Mouse (Mus musculus): ENCODE measurements at regions not wholly inside any gene's neighbourhood (a gene's known extent, or its start where the extent isn't known, plus 50 kb on each side); places are given as distances from the start of the nearest gene placed in this dataset.

GRCm38 (mm10) chr5:51658232-51658896, 90.8 kb upstream of the Ppargc1a start:
- no peak overlapping the region for H3K9ac ChIP-seq (ENCODE audit: low read depth, low read length)
- H3K4me2 ChIP-seq (replicated peaks; ENCODE audit: low read depth, low read length): no peak overlapping the region
- H3K4me3 ChIP-seq (ENCODE audit: low read depth, low read length): no peak overlapping the region
- DNase-seq (ENCODE audit: low spot score): peak; percentile 4
- no peaks in the 10 kb centered on the region for H3K36me3 ChIP-seq (ENCODE audit: control insufficient read depth, insufficient read depth, low read length)
- no peaks in the 10 kb centered on the region for H3K27me3 ChIP-seq (ENCODE audit: control insufficient read depth, insufficient read depth, low read length)
- no peak overlapping the region for H3K27ac ChIP-seq (ENCODE audit: low read depth, low read length)
- H3K9me3 ChIP-seq (ENCODE audit: control insufficient read depth, low read length): no peaks in the 10 kb centered on the region
- H3K4me1 ChIP-seq (replicated peaks; ENCODE audit: control insufficient read depth, insufficient read depth, low read length): no peaks in the 10 kb centered on the region
- ATAC-seq (ENCODE audit: low FRiP score): peak; percentile 68; the same call in 1 of the 2 replicates
- 30% methylated on average over 6 of the region's 6 CpGs for WGBS

DNA sequence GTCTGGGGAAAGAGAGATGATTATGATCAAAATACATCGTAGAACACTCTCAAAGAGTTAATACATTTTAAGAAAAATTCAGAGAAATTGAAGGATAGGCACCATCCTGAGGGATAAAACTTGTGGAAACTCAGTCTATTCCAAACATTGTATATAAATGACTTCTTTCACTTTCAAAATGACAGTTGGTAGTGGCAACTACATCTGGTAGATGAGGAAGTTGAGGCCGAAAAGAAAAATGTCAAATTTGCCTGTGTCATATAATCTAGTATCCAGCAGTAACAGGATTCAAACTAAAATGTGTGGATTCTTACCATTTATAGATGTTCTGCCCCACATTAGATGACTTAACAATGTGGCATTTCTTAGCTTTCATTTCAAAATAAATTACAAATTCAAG, 86.0 kb upstream of the Ppargc1a start:
- H3K9ac ChIP-seq (ENCODE audit: low read depth, low read length): no peak overlapping the region
- no peak overlapping the region for H3K4me3 ChIP-seq (ENCODE audit: low read depth, low read length)
- no peak overlapping the region for H3K4me2 ChIP-seq (replicated peaks; ENCODE audit: low read depth, low read length)
- H3K4me1 ChIP-seq (replicated peaks; ENCODE audit: control insufficient read depth, insufficient read depth, low read length): no peaks in the 10 kb centered on the region
- H3K9me3 ChIP-seq (ENCODE audit: control insufficient read depth, low read length): no peaks in the 10 kb centered on the region
- ATAC-seq (ENCODE audit: low FRiP score): no peak
- WGBS: 90% methylated on average over 2 of the region's 2 CpGs
- no peaks in the 10 kb centered on the region for H3K27me3 ChIP-seq (ENCODE audit: control insufficient read depth, insufficient read depth, low read length)
- H3K36me3 ChIP-seq (ENCODE audit: control insufficient read depth, insufficient read depth, low read length): no peaks in the 10 kb centered on the region
- DNase-seq (ENCODE audit: low spot score): no peak
- H3K27ac ChIP-seq (ENCODE audit: low read depth, low read length): no peak overlapping the region

DNA sequence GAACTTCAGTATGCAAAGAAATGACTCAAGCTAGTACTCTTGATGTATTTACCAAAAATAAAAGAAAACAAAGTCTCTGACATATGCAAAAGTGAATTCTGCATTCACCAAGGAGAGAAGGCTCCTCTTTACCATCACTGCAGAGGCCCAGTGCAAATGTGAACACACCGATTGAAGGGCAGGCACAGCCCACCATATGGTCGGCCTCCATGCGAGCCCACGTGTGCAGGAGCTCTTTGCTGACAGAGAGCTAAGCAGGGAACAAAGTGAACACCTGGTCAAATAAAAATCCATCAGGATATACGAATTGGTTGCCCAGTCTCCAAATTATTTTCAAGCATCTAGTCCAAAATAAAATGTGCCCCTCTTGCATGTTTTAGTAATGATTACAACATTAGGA, 56.9 kb upstream of the Ppargc1a start:
- no peak overlapping the region for H3K4me3 ChIP-seq (ENCODE audit: low read depth, low read length)
- DNase-seq (ENCODE audit: low spot score): no peak
- no peaks in the 10 kb centered on the region for H3K4me1 ChIP-seq (replicated peaks; ENCODE audit: control insufficient read depth, insufficient read depth, low read length)
- no peaks in the 10 kb centered on the region for H3K27me3 ChIP-seq (ENCODE audit: control insufficient read depth, insufficient read depth, low read length)
- H3K4me2 ChIP-seq (replicated peaks; ENCODE audit: low read depth, low read length): no peak overlapping the region
- no peaks in the 10 kb centered on the region for H3K36me3 ChIP-seq (ENCODE audit: control insufficient read depth, insufficient read depth, low read length)
- no peaks in the 10 kb centered on the region for H3K9me3 ChIP-seq (ENCODE audit: control insufficient read depth, low read length)
- H3K27ac ChIP-seq (ENCODE audit: low read depth, low read length): no peak overlapping the region
- H3K9ac ChIP-seq (ENCODE audit: low read depth, low read length): no peak overlapping the region
- ATAC-seq (ENCODE audit: low FRiP score): no peak
- WGBS: 79% methylated on average over 5 of the region's 5 CpGs
